Mouse (Mus musculus): ENCODE data around the gene Gramd1b. TPM values are rescaled to one million over a fixed set of nuclear protein-coding genes. Genes with fewer than 3 reads are reported as not detected.
A peak's percentile ranks its signal among the peaks of the same experiment; 100 is the strongest.

Gramd1b gene
- polyA plus RNA-seq, 1 experiment from 2014 or later = 4.0 TPM

DNA sequence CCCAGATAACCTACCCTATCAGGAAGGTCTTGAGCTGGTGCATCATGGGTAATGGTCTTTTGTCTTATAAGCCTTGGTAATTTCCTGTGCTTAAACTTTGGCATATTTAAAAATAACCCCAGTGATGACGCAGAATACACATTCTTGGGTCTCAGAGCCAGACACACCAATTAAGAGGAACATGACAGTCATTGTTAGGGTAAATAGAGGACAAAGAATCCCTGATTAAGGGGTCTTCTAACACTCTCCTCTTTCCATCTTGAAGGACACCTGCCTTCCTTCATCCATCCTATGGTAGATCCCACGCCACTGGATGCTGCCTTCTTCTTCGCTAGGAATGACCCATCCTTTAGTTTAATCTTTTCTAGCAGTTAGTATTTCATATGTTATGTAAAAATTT is 208.8 kb downstream of the Gramd1b start:
- Histone ChIP-seq H3K4me1 (peaks cover 34% of the 10 kb centered on the region), H3K4me2 (no peak overlapping the region), H3K27me3 (replicated peaks) (no peaks in the 10 kb centered on the region), H3K9me3 (no peaks in the 10 kb centered on the region), H3K36me3 (no peaks in the 10 kb centered on the region), H3K9ac (no peak overlapping the region), H3K27ac (peak overlapping the region; percentile 85; the same call in 1 of the 2 replicates), H3K4me3 (replicated peaks) (no peak overlapping the region)
- no peak for ATAC-seq (ENCODE audit: insufficient read depth, low FRiP score, low read depth)
- WGBS = 95% methylated on average over 3 of the region's 3 CpGs

DNA sequence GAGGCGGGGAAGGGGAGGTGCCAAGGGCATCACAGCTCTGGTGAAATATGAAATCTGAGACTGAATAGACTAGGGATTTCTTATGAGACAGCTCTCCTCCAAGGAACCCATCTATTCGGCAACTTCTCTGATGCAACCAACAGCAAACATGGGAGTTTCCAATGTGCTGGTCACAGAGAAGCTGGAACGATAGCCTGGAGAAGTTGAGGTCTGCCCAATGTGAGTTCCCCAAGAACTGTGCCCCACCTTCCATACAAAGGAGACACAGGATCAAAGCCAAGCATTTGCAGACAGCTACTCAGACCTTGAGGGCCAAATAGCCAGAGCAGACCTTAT is 209.5 kb downstream of the Gramd1b start:
- peak overlapping the region; percentile 29 for H3K4me2 ChIP-seq
- no peaks in the 10 kb centered on the region for H3K36me3 ChIP-seq
- H3K9ac ChIP-seq = no peak overlapping the region
- no peaks in the 10 kb centered on the region for H3K9me3 ChIP-seq
- H3K27me3 ChIP-seq (replicated peaks) = no peaks in the 10 kb centered on the region
- no peak for ATAC-seq (ENCODE audit: insufficient read depth, low FRiP score, low read depth)
- peak overlapping the region; percentile 85 for H3K27ac ChIP-seq
- H3K4me1 ChIP-seq = peaks cover 34% of the 10 kb centered on the region
- WGBS = 38% methylated on average over 3 of the region's 3 CpGs
- H3K4me3 ChIP-seq (replicated peaks) = no peak overlapping the region

DNA sequence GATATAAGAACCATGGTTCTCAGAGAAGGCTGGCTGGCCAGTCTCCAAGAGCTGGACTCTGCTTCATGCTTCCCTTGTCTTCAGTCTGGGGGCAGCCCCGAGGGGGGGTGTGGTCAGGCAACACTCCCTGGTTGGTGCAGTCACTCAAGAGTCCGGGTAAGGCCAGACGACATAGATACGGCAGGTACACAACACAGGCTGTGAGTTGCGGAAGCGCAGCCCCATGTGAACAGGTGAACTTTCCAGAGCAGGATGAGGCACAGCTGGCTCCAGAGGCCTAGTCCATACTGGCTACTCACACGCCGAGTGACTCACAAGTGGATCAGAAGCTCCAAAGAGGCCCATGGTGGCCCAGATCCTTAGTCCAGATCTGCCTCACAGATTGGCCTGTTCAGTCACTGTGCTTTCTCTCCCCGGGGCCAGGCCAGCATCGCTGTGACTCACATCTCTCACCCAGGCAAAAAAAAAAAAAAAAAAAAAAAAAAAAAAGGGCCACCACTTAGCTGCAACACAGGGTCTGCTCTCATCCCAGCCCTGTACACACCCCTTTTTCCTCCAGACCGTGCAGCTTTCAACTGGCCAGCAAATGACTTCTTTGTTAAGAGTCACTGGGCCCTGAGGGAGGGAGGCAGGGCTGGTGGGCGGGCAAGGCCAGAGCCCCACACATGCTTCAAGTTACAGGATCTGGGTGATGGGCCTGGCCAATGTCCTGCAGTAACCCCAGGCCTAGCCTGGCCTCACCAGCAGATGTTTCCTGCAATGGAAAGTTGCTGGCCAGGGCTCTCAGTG is 210.1 kb downstream of the Gramd1b start:
- H3K27ac ChIP-seq = peak overlapping the region; percentile 85
- WGBS = 42% methylated on average over 12 of the region's 12 CpGs
- peak overlapping the region; percentile 12 for H3K4me3 ChIP-seq (replicated peaks)
- H3K9me3 ChIP-seq = no peaks in the 10 kb centered on the region
- ATAC-seq (ENCODE audit: insufficient read depth, low FRiP score, low read depth) = peak; percentile 69
- H3K27me3 ChIP-seq (replicated peaks) = no peaks in the 10 kb centered on the region
- peak overlapping the region; percentile 29 for H3K4me2 ChIP-seq
- H3K9ac ChIP-seq = no peak overlapping the region
- H3K36me3 ChIP-seq = no peaks in the 10 kb centered on the region
- peaks cover 29% of the 10 kb centered on the region for H3K4me1 ChIP-seq

DNA sequence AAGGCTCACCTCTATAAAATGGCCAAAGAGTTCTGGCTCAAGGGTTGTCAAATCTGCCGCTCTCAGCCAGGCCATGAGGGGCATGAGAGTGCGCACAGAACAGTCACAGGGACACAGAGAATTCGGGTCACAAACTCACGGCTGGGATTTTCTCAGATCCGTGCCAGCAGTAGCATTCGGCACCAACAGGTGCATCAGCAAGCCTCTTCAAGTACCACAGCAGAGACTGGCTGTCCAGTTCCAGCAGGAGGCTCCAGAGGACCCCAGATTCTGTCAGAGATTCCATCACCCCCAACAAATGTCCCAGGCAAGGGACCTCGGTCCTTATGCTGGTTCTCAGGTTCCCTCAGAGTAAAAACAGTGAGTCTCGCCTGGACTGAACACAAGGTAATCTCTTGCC is 210.8 kb downstream of the Gramd1b start:
- Histone ChIP-seq H3K9ac (no peak overlapping the region), H3K4me3 (replicated peaks) (peak overlapping the region; percentile 12), H3K36me3 (no peaks in the 10 kb centered on the region), H3K9me3 (no peaks in the 10 kb centered on the region), H3K27me3 (replicated peaks) (no peaks in the 10 kb centered on the region), H3K27ac (peak overlapping the region; percentile 85), H3K4me1 (peaks cover 22% of the 10 kb centered on the region), H3K4me2 (peak overlapping the region; percentile 19)
- 78% methylated on average over 8 of the region's 8 CpGs for WGBS
- no peak for ATAC-seq (ENCODE audit: insufficient read depth, low FRiP score, low read depth)

DNA sequence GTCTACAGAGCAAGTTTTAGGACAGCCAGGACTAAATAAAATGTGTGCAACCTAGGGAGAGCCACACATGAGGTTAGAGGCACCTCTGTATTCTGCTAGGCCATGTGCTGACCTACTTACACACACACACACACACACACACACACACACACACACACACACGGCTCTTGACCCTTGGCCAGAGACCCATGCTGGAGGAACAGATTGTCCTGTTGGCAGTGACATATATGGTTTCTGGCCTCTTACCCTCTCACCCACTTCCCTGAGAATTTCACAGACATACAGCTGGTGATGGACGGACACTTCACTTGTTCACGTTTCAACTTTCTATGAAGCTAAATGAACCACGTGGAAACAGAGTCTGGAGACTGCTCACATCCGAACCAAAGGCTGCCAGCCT is 212.4 kb downstream of the Gramd1b start:
- no peaks in the 10 kb centered on the region for H3K9me3 ChIP-seq
- WGBS = 62% methylated on average over 5 of the region's 5 CpGs
- H3K27ac ChIP-seq = no peak overlapping the region
- no peak overlapping the region for H3K9ac ChIP-seq
- H3K27me3 ChIP-seq (replicated peaks) = no peaks in the 10 kb centered on the region
- no peaks in the 10 kb centered on the region for H3K36me3 ChIP-seq
- peaks cover 19% of the 10 kb centered on the region for H3K4me1 ChIP-seq
- ATAC-seq (ENCODE audit: insufficient read depth, low FRiP score, low read depth) = no peak
- H3K4me2 ChIP-seq = no peak overlapping the region
- H3K4me3 ChIP-seq (replicated peaks) = no peak overlapping the region

DNA sequence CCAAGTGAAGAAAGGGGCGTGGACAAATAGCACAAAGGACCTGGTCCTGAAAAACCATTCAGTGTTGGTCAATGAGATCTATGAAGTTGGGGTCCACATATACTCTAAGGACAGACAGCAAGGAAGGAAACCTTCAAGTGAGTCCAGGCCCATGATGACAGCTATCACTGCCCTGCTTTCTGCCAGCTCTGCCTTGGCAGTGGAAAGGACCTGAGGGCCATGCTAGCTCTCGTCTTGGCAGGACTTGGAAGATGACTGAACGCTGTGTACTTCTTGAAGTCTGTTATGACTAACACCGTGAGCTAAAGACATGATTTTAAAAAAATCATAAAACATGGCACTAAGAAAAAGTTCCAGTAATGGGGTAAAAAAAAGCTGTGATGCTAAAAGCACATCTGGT is 213.4 kb downstream of the Gramd1b start:
- no peak overlapping the region for H3K4me3 ChIP-seq (replicated peaks)
- H3K27me3 ChIP-seq (replicated peaks) = no peaks in the 10 kb centered on the region
- no peak overlapping the region for H3K4me2 ChIP-seq
- no peaks in the 10 kb centered on the region for H3K36me3 ChIP-seq
- ATAC-seq (ENCODE audit: insufficient read depth, low FRiP score, low read depth) = no peak
- no peak overlapping the region for H3K9ac ChIP-seq
- 86% methylated on average over 4 of the region's 4 CpGs for WGBS
- no peak overlapping the region for H3K27ac ChIP-seq
- H3K4me1 ChIP-seq = peaks cover 19% of the 10 kb centered on the region
- no peaks in the 10 kb centered on the region for H3K9me3 ChIP-seq

DNA sequence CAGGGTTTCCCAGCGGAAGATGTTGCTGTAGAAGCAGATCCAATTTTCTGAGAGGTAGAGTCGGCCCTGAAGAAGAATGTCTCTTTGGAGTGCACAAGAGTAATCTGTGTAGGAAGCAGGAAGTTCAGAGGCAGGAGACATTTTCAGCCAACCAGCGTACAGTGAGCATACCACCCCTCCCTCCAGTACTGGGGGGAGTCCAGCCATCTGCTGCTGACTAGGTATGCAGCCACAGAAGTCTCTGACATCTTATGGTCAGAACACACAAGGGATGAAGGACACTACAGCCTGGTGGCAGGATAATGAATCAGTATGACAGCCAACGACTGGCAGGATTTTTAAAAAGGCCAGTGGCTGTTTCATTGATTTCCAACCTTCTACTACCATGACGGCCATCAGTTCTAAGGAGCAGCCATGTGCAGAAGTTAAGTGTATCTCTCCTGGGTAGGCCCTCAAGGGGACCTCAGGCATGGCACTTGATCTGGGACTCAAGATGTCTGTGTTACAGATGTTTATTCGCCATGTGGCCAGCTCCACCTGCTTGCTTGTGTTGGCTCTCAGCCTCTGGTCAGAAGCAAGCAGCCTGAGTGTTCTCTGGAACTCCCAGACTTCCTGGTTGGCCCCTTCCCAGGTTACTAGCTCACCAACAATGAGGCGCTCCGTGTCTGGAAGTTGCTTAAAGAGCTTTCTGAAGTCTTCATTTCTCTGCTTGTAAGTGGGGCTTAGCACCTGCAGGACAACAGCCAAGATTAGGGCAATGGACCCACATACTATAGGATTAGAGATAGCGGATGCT is 214.1 kb downstream of the Gramd1b start:
- no peak for ATAC-seq (ENCODE audit: insufficient read depth, low FRiP score, low read depth)
- no peak overlapping the region for H3K4me2 ChIP-seq
- no peaks in the 10 kb centered on the region for H3K9me3 ChIP-seq
- H3K36me3 ChIP-seq = no peaks in the 10 kb centered on the region
- no peak overlapping the region for H3K9ac ChIP-seq
- no peak overlapping the region for H3K4me3 ChIP-seq (replicated peaks)
- 82% methylated on average over 9 of the region's 9 CpGs for WGBS
- H3K27ac ChIP-seq = no peak overlapping the region
- H3K4me1 ChIP-seq = peaks cover 14% of the 10 kb centered on the region
- H3K27me3 ChIP-seq (replicated peaks) = no peaks in the 10 kb centered on the region

DNA sequence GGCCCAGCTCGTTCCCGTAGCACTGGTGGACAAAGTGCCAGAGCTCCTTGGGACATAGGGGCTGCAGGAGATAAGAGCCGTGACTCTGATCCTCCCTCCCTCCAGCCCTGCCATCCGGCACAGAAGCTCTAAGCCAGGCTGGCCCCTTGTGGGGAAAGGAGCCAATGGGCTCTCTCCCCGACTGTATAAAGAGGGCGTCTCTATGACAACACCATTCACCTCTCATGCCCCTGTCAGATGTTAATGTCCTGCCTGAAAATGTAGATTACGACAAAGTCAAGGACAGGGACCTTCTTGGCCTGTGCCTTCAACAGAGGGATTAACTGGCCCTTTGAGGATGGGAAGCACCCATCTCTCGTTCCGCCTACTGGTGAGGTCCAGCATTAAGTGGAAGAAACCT is 219.4 kb downstream of the Gramd1b start:
- 67% methylated on average over 9 of the region's 9 CpGs for WGBS
- Histone ChIP-seq H3K9me3 (no peaks in the 10 kb centered on the region), H3K9ac (no peak overlapping the region), H3K27me3 (replicated peaks) (no peaks in the 10 kb centered on the region), H3K4me1 (no peaks in the 10 kb centered on the region), H3K4me2 (no peak overlapping the region), H3K36me3 (no peaks in the 10 kb centered on the region), H3K4me3 (replicated peaks) (no peak overlapping the region), H3K27ac (no peak overlapping the region)
- 0 out of 2 replicates have a peak, but pooled peaks have one; percentile 14 for ATAC-seq (ENCODE audit: insufficient read depth, low FRiP score, low read depth)

DNA sequence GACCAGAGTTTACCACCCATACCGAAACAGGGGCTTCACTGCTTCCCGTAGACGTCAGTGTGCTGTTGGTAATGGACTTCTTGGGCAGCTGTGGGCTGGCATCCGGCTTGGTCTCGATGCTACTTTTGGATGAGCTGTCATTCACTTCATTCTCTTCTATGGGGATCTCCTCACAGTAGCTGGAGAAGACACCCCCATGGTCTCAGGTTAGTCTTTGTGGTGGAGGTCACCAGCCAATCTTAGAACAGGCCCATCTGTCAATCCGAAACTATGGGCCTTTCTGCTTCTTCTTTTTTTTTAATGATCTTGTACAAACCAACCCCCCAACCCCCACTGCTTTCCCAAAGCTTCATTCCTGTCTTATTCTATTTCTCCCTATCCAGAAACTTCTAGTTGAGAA is 221.3 kb downstream of the Gramd1b start:
- H3K36me3 ChIP-seq = no peaks in the 10 kb centered on the region
- no peak for ATAC-seq (ENCODE audit: insufficient read depth, low FRiP score, low read depth)
- H3K4me2 ChIP-seq = no peak overlapping the region
- 91% methylated on average over 6 of the region's 6 CpGs for WGBS
- H3K4me3 ChIP-seq (replicated peaks) = no peak overlapping the region
- no peak overlapping the region for H3K27ac ChIP-seq
- no peaks in the 10 kb centered on the region for H3K4me1 ChIP-seq
- no peak overlapping the region for H3K9ac ChIP-seq
- H3K9me3 ChIP-seq = no peaks in the 10 kb centered on the region
- H3K27me3 ChIP-seq (replicated peaks) = no peaks in the 10 kb centered on the region

DNA sequence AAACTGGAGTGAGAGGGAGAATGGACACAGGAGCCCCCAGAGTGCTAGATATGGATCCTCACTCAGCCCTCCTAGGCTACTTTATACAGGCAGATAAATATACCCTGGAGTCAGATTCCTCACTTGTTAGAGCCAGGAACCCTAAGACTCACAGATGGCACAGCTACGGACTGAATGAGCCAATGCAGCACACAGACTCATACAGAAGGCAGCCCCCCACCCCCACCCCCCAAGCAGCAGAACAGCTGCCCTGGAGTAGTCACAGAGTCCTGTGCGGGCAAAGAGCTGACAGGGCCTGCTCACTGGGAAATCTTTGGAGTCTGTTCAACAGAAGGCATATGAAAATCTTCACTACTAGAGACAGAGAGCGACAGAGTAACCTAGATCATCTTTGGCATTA is 223.9 kb downstream of the Gramd1b start:
- H3K36me3 ChIP-seq = no peaks in the 10 kb centered on the region; the same call in 1 of the 2 replicates
- H3K9ac ChIP-seq = no peak overlapping the region
- H3K4me1 ChIP-seq = no peaks in the 10 kb centered on the region
- no peak overlapping the region for H3K4me3 ChIP-seq (replicated peaks)
- H3K27ac ChIP-seq = no peak overlapping the region
- no peaks in the 10 kb centered on the region for H3K9me3 ChIP-seq
- WGBS = 88% methylated on average over 3 of the region's 3 CpGs
- no peak for ATAC-seq (ENCODE audit: insufficient read depth, low FRiP score, low read depth)
- H3K4me2 ChIP-seq = no peak overlapping the region
- no peaks in the 10 kb centered on the region for H3K27me3 ChIP-seq (replicated peaks)

DNA sequence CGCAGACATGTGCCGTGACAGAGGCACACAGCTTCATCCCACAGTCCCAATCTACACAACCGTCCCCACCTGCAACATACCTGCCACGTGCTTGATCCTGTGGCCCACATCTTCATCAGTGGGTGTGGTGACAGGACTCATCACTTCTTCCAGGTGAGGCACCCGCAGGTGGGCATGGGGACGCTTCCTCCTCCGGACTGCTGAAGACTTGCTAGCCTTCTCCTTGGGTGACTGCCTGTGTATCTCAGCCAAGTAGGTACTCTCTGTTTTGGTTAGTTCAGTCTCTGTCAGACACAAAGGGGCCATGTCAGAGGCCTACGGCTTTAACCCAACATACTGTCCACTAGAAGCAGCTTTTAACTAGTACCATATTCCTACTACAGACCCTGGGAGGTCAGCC is 226.9 kb downstream of the Gramd1b start:
- no peak for ATAC-seq (ENCODE audit: insufficient read depth, low FRiP score, low read depth)
- Histone ChIP-seq H3K36me3 (no peaks in the 10 kb centered on the region; the same call in 1 of the 2 replicates), H3K4me2 (no peak overlapping the region), H3K27me3 (replicated peaks) (no peaks in the 10 kb centered on the region), H3K9ac (no peak overlapping the region), H3K4me3 (replicated peaks) (no peak overlapping the region), H3K4me1 (no peaks in the 10 kb centered on the region), H3K27ac (no peak overlapping the region), H3K9me3 (no peaks in the 10 kb centered on the region)
- WGBS = 94% methylated on average over 8 of the region's 8 CpGs

DNA sequence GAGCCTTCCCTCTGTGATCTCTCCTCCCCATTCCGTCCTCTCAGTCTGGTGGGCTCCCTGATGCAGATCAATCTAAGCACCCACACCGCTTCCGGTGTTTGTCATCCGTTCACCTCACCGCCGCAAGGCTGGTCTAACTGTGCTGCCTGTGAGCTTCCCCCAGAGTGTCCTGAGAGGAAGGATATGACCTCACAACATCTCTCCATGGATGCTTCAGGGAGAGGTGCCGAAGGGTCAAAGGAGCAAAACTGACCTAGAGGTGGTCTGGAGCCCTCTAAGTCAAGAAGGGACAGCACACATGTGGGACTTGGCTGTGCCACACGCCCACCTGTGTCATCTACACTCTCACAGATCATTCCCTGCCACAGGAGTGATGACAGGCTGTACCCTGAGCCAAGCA is 228.8 kb downstream of the Gramd1b start:
- Histone ChIP-seq H3K4me2 (no peak overlapping the region), H3K27ac (no peak overlapping the region), H3K9ac (no peak overlapping the region), H3K9me3 (no peaks in the 10 kb centered on the region), H3K27me3 (replicated peaks) (no peaks in the 10 kb centered on the region), H3K4me1 (no peaks in the 10 kb centered on the region), H3K4me3 (replicated peaks) (no peak overlapping the region), H3K36me3 (no peaks in the 10 kb centered on the region; the same call in 1 of the 2 replicates)
- ATAC-seq (ENCODE audit: insufficient read depth, low FRiP score, low read depth) = no peak
- WGBS = 89% methylated on average over 8 of the region's 8 CpGs

Measured in stomach, embryonic 15.5 days (tissue).